Mouse (Mus musculus) cerebellum, adult (tissue): ENCODE results near the gene Gm3252.
"Not testable (repeated sequence)": the region's sequence is repeated elsewhere in the genome, so short reads cannot be mapped to it uniquely, and the experiment has no call there.

ENCODE experiments used
- ATAC-seq: cut with Nextera tagmentation; 2 replicates; pipeline ENCODE4 v1.9.2; 2017; ENCODE audit warnings: mild to moderate bottlenecking, moderate library complexity, mixed read lengths; ENCODE audit not compliant: insufficient number of reproducible peaks, low FRiP score, low TSS enrichment

The Gm3252 gene

DNA sequence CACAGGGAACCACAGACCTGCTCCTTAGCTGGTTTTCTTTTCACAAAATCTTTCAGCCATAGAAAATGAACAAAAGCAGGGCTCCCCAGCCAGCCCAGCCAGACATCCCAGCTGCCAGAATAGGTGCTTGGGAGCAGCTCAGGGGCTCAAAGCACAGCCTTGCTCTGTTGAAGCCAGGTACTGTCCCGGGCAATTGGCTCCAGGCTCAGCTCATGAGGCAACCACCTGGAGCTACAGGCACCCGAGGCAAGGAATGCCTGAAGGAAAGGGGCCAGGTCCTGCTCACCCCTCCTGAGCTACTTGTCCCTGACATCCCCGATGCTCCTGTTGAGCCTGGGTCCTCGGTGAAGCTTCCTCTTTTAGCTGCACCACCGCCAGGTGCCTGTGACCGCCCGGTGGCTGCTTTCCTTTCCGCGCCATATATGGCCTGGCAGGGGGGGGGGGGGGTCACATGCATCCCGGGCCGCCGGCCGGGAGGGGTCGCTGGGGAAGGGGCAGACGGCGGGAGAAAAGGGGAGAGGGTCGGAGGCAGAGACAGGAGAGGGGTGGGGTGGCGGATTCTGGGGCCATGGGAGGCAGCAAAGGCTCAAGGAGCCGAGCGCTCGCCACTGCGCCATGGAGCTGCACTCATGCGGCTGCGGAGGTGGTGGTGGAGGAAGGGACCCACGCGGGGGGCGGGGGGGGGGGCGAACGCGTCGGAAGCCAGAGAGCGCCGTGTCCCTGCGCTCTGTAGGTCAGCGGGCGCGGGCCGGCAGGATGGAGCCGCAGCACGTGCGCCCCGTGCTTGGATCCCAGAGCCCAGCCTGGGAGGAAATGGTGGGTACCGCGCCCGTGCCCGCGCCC lies at the start of gene Gm3252:
Gene Gm3252, plus strand, starts transcription at position 738 of the 843 bp plus-strand sequence.
- ATAC-seq, result not testable (repeated sequence)

GRCm38 (mm10) chr14:4708938-4709337 lies 17.6 kb upstream of the Gm3252 start, which contains the start of gene Gm7876:
Gm7876 (plus strand) TSS chr14:4709238.
- not testable (repeated sequence) for ATAC-seq

DNA sequence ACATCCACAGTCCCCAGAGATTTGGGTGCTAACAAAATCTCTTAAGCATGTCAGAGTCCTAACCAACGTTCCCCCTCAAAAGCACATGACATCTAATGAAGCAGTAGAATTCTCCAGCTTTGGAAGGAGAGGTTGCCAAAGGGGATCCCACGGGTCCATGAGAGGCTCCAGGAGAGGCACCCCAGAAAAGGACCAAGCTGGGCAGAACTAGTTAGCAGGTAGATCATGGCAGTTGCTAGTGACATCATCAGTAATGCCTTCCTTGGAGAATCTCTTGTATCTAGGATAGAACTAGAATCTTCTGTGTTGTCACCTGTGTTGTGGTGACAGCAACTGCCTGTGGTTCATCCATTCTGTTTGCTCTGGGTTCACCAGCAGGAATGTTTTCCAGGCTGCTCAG lies 49.5 kb downstream of the Gm3252 start, which contains the start of gene Gm9602:
Gene Gm9602, plus strand, starts transcription at position 301 of the 400 bp plus-strand sequence.
- ATAC-seq, result not testable (repeated sequence)
